Mouse (Mus musculus) frontal cortex, postnatal 36 days (tissue): ENCODE measurements around the gene Kantr.
"Not testable (repeated sequence)": the region's sequence is repeated elsewhere in the genome, so short reads cannot be mapped to it uniquely, and the experiment has no call there.

ENCODE experiments used
- DNase-seq, 2 experiments: peaks; one replicate each; pipeline ENCODE4 v3.0.0; 2022; ENCODE audit warnings: low spot score in 2 of 2

Gene Kantr

DNA sequence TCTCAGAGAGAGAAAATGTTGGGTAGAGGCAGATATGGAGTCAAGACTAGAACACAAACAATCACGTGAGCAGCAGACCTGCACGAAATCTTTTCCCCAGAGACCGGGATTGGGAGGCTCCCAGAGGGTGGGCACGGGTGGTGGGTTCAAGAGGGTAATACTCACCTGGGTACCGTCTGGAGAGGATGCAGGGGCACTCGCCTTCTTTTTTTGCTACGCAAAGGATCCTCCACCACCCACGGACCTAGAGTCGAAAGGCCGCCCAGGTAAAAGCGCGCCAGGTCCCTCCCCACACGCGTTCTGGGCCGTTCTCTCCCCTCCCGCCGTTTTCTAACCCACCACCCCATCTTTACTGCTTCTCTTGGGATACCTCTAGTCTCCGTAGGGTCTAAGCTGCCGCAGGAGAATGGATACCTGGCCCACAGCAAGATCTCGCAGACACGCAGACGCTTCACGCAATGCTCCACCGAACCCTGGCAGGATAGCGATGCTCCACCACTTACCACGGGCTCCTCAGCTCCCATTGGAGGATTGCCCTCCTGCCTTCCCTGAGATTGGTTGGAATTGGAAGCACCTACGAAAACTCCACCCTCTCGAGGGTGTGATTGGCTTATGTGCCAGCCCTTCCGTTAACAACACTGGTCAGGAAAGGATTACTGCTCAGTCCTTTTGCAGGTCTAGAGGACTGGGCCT is at the start of gene Kantr:
Kantr (minus strand) TSS at position 500 of the 693 bp plus-strand sequence.
- DNase-seq, result peak; percentile 74 to 81

DNA sequence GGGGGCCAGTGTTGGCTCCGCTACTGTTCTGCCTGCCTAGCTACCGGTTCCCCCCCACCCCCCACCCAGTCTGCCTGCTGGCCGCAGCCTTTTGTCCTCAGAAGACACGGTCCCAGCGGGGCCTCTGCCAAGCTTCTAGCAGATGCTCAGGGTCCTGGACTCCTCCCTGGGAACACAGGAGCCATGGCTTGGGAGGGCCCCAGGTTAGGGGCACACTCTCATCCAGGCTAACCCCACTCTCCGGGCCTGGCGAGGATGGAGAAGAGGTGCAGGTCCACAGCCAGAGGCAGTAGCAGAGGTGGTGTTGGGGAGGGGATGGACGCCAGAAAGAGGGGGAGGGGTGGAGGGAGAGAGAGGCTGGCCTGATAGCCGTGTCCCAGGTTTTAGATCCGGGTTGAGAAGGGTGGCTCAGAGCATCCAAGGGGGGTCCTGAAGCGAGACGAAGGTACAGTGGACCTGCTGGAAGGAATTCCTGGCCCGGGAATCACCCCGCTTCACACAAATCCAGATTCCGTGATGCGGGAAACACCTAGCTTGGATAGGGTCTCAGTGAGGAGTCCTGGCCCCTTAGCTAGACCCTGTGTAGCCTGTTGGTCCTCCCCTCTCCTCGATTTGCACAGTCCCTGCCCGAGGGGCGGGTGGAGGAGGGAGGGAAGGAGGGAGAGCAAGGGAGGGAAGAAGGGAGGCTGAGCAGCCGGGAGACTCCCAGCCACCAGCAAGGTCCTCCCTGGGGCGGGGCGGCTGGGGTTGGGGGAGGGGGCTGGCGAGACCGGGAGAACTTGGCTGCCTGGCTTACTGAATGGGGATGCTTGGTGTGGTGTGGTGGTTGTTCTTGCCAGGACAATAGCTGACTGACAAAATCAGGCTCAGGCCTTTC is 41.3 kb upstream of the Kantr start, which contains the start of gene Gpr173:
Gpr173 (minus strand) TSS at position 308 of the 877 bp plus-strand sequence.
- peak; percentile 50 to 59 for DNase-seq

DNA sequence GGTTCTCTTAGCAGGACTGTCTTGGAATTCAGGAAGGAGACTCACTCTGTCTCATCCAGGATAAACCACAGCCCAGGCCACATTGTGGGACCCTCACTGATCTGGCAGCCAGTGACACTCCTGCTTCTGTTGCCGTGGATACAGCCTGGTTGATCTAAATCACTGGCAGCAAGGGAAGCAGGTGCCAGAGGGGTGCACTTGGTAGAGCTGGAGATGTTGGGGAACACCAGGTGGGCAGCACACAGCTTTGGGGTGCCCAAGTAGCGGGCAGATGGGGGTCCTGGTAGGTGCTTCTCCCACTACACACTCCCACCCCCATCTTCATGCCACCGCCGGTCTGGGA is 40.7 kb upstream of the Kantr start:
- no peak for DNase-seq

DNA sequence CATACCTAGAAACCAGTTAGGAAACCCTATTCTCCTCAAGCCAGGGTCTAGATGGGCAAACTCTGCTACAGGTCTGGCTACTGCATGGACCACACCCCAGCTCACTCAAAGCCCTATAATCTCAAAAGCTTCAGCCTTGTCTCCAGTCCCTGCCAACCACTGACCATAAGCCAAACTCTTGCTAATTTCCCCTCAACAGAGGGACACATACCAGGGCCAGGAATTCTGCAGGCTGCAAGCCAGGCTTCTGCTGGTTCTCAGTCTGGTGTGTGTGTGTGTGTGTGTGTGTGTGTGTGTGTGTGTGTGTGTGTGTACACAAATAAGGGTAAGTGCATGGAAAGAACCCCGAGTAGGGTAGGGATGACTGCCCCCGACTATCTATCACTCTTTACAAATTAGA is 39.1 kb upstream of the Kantr start:
- no peak for DNase-seq

DNA sequence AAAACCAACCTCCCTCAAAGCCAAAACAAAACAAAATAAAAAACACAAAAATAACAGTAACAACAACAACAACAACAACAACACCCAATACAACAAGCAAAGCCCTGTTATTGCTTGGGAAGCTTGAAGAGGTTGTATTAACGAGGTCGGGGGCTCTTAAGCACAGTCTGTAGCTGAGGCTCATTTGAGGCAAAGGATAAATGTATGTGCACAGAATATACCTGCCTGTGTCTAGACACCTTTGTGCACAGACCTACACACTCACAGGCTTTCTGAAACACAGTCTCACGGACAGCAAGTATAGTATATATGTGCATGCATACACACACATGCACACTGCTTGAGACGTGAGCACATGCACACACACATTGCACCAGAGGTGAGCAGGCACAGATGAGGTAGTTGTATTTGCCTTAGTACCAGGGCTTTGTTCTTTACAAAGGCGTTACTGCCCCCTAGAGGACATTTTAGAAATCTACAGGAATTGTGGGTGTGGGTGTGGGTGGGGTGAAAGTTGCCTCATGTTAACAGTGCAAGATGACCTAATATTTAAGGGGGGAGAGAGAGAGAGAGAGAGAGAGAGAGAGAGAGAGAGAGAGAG is 25.4 kb upstream of the Kantr start:
- DNase-seq, result peak in 1 of 2 experiments; percentile 34

DNA sequence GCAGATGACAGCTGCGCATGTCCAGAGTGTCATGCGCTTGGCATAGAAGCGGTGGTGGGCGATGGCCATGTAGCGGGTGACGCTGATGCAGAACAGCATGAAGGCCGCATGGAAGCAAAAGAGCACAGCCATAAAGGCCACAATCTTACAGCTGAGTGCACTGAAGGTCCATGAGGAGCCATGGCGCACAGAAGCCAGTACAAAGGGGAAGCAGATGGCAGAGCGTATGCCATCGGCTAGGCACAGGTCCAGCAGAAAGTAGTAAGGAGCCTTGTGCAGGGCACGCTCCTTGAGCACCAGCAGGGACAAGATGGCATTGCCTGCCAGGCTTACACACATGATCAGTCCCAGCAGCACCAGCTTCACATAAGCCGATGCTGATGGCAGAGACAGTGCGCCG is 19.7 kb upstream of the Kantr start:
- DNase-seq, result no peak

DNA sequence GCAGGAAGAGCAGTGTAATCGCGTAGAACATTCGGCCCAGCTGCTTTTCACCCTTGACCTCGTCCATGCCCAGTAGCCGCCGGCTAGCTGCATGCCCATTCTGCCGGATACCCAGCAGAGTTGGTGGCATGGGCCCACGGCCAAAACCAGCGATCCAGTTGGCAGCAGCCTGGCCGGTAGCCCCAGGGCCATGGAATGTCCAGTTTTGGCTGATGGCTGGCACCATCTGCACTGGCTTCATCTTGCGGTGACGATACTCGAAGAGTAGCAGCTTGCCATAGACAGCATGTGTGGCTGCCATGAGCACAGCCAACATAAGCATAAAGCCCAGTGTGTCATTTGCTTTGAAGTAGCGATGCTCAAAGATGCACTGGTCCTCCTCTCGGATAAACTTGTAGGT is 19.3 kb upstream of the Kantr start:
- no peak for DNase-seq

DNA sequence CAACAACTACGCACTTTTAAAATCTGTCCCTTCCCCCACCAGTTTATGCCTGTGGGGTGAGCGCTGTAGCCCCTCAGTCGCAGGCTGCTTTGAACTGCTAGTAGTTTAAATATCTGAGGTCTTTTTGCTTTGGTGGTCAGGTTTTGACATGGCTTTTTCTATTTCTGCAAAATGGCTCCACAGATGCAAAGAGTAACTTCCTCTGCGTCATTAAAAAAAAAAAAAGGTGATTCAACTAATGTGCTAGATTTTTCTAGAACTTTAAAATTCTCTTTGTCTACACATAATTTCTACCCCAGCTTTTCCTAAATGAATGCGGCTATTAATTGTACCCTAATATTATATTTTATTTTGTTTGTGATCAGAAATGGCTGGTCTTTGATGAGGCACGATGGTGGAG is 15.6 kb upstream of the Kantr start:
- DNase-seq, result no peak

DNA sequence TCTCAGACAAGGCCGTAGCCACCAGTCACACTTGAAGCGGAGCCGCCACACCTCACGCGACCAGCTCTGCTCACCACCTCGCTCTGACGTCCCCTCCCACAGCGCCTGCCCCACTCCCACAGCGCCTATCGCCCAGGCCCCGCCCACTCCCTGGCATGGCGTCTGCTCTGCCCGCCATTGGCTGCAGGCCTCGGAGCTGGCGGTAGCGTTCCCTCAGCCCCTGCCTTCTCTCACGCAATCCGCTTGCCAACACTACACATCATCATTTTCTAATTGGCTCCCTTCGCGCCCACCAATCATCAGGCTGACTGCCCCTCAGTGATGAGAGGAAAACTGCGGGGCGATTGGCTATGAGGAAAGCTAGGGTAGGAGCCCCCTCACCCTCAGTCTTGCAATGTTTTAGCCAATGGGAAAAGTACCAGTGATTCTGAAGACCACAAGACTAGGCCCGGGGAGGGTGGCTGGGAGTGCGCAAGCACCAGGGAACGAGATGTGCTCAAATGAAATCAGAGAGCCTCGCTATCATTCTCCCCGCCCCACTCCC is 15.1 kb upstream of the Kantr start, which contains the start of gene Tspyl2:
Tspyl2 (minus strand) TSS at position 68 of the 544 bp plus-strand sequence.
- DNase-seq, result peak; percentile 91 to 94

DNA sequence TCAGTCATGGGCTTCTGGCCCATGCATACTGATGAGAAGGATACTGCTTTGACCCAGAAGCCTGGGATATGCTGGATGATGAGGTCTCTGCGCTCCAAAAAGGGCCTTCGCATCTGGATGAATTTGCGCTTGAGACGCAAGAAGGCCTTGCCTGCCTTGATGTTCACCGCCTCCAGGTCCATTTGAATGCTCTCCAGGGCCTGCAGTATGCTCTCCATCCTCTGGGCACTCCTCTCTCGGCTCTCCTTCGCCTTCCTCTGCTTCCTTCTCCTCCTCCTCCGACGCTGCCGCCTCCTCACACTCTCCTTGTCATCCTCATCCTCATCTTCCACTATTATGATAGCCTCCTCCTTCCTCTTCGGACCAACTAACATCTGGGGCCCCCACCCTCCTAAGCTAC is 14.2 kb upstream of the Kantr start:
- peak; percentile 15 for DNase-seq

DNA sequence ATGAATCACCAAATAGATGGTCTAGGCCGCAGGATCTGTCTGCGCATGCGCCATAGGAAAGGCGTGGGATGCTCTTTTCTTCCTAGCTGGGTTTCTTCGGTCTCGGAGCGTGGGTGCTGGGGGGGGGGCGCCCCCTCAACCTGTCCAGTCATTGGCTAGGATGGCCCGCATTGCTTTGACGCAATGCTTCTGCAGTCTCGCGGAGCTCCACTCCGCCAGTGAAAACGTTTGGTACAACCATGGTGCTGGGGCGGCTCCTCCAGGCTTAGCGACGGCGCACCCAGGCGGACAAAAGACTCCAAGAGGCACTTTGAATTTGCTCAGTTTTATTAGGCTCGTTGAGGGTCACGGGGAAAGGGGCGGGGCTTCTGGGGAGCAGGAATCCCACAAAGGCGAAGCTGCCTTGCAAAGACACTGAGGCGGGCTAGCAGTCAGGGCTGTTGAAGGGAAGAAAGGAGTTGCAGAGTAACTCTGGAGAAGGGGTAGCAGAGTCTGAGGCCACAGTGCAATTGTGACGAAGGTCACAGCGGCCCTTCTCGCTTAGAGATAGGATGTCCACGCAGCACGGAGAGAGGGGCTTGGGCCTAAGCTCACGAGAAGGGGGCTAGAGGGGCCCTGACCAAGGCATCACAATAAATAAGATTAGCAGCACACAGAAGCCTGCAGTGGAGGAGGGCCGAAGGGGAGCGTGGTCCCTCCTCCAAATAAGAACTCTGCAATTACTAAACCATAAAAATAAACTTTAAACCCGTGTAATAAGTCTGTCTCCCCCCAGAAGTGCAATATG is 9.4 kb upstream of the Kantr start:
- peak; percentile 83 to 90 for DNase-seq

DNA sequence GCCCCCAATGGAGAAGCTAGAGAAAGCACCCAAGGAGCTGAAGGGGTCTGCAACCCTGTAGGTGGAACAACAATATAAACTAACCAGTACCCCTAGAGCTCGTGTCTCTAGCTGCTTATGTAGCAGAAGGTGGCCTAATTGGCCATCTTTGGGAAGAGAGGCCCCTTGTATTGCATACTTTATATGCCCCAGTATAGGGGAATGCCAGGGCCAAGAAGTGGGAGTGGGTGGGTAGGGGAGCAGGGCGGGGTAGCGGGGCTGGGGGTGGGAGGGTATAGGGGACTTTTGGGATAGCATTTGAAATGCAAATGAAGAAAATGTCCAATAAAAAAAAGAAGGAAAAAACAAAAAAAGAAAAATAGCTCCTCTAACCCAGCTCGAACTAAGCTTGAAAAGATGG is 8.8 kb upstream of the Kantr start:
- not testable (repeated sequence) for DNase-seq

DNA sequence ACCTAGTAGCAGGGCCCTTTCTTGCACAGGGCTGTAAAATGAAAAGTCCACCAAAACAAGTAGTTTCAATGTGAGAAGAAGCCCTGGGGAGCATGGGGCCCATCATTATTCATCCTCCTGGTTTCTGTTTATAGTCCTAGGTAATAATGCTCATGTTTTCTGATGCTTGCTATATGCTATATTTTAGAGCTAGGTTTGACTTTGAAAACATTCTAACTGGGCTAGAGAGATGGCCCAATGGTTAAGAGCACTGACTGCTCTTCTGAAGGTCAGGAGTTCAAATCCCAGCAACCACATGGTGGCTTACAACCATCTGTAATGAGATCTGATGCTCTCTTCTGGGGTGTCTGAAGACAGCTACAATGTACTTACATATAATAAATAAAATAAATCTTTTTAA is 2.1 kb upstream of the Kantr start:
- not testable (repeated sequence) for DNase-seq

DNA sequence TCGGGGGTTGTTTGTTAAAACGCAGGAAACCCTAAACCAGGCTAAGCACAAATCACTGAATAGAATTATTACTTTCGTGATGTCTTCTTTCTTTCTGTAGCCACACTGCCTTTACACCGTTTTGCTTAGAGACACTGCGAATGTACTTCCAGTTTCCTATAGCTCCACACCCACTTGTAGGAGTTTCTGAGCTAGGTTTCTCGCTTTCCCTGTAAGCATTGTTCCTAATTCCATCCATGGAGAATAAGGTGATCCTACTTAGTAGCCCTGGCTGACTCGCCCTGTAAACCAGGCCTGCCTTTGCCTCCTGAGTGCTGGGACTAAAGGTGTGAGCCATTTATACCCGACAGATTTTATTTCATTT is 376 bp upstream of the Kantr start:
- no peak for DNase-seq

DNA sequence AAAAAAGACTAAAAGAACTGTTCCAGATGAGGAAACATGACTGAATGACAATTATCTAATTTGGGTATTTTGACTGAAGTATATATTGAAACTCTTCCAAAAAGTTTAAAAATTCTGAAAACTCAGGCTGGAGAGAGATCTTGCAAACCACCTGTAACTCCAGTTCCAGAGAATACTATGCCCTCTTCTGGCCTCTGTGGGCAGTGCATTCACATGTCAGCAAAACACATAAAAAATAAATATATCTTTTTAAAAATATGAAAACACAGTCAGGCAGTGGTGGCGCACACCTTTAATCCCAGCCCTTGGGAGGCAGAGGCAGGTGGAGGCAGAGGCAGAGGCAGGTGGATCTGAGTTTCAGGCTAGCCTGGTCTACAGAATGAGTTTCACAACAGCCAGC is 3.7 kb downstream of the Kantr start:
- DNase-seq, result no peak

DNA sequence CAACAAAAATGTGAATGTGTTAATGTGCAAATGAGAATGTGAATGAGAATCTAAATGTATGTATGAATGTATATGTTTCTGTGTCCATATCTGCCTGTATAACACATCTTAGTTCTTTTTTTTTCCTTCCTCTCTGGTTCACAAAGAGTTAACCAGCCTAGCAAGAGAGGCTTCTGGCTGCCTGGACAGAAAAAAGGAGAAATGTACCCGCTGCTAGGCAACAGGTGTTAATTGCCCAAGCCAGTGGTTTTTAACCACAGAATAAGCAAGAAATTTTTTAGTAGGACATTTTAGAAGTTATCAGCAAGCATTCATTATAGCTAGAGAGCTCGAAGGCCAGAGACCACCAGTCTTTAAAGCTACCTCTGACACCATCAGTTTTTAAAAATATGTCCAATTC is 4.5 kb downstream of the Kantr start:
- no peak for DNase-seq

DNA sequence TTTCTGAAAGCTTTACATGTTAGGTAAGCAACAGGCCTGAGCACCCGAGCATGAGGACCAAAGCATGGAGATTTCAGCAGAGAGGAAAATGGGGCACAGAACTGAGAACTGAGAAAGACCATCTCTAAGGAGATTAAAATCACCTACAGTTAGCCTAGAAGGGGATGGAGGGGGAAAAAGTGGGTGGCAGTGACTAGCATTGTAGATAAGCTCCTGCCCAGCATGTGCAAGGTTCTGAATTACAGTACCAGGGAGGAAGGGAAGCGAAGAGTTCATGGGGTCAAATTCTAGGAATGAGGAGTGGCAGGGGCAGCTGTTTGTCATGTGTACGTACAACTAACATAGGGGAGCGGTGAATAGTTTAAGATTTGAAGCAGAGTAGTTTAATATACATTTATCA is 6.8 kb downstream of the Kantr start:
- no peak for DNase-seq

DNA sequence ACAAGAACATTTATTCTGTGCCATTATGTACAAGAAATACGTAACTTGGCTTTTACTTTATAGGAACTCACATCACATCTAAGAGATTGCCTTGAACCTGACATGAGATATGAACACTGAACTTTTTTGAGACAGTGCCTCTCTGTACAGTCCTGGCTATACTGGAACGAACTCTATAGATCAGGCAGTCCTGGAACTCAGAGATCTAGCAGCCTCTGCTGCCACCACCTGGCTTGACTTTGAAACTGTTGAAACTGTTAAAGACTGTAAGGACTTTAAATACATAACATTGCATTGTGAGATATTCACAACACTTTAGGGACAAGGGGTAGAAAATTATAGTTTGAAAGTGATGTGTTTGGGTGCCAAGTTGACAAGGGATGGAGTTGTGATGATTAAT is 19.4 kb downstream of the Kantr start:
- peak; percentile 7 to 17 for DNase-seq

DNA sequence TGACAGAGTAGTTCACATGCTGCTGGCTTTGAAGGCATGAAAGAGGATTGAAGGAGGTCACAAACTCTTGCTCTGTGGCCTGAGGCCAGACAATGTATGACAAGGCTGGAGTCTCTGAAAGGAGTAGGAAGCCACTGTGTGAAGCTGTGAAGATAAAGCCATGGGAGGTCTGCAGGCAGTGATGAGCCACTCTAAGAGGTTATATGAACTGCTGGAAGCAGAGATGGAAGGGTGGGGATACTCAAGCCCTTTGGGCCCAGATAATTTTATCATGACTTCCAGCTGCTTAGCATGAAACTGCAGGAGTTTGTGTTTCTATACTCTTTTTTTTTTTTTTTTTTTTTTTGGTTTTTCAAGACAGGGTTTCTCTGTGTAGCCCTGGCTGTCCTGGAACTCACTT is 19.9 kb downstream of the Kantr start:
- DNase-seq, result no peak

DNA sequence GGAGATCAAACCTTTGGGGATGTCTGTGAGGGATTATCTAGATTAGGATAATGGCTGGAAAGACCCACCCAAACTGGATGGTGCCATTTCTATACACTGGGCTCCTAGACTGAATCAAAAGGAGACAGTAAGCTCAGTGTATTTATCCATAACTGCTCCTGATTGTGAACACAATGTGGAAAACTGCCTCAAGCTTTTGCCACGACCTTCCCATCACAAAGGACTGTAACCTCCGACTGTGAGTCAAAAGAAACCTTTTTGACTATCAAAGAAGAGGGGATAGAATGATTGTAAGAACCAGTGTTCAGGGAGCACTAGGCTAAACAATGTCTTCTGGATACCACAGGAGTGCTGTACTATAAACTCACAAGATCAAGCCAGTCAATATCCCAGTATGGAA is 21.1 kb downstream of the Kantr start:
- no peak for DNase-seq

DNA sequence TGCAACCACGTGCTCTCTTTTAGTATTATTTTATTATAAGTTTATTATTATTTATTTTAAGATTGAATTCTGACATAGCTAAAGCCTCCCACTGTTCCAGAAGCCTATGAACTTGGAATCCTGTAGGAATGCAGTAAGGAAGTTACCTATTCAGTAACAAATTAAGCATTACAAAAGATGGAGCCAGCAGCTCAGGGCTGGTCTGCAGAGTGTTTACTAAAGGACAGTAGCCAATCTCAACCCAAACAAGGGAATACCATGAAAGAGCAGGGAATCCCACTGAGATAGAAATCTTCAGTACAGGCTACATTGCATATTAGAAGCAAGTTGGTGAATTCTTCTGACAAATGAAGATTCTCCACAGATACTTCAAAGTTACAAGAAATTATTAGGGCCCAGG is 40.3 kb downstream of the Kantr start:
- not testable (repeated sequence) for DNase-seq

DNA sequence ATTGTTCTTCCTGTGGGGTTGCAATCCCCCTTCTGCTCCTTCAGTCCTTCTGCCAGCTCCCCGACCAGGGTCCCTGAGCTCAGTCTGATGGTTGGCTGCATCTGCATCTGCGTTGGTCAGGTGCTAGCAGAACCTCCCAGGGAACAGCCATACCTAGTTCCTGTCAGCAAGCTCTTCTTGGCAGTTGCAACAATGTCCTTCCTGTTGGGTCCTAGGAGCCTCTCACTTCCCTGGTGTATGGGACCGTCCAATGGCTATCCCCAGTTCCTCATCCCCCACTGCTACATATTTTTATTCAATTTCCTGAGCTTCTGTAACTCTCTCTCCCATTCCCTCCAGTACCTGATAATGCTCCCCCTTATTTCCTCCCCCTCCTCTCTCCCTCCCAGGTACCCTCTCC is 42.5 kb downstream of the Kantr start:
- DNase-seq, result no peak
